Mouse (Mus musculus): ENCODE measurements at regions not wholly inside any gene's neighbourhood (a gene's known extent, or its start where the extent isn't known, plus 50 kb on each side); places are given as distances from the start of the nearest gene placed in this dataset.

DNA sequence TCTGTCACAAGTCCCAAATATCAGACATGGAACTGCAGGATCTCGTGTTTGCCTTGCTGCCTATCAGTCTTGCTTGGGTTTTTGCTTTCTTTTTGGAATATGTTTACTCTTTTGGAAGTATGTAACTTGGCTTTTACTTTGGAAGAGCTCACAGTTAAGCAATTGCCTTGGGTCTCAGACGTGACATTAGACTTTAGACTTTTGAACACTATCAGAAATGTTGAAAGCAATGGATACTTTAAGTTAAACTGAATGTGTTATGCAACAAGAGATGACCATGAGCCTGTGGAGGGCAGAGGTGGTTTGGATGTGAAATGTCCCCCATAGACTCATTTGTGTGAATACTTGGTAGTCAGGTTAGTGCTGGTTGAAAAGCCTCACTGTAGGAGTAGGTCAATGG is 354.3 kb downstream of the Psat1 start:
- no peak overlapping the region for H3K27ac ChIP-seq
- DNase-seq (ENCODE audit: extremely low spot score, low spot score) = no peak
- H3K4me1 ChIP-seq = no peaks in the 10 kb centered on the region
- H3K36me3 ChIP-seq (replicated peaks) = no peaks in the 10 kb centered on the region
- 86% methylated on average over 2 of the region's 2 CpGs for WGBS
- H3K9me3 ChIP-seq = no peaks in the 10 kb centered on the region
- H3K27me3 ChIP-seq (ENCODE audit: poor library complexity, severe bottlenecking) = no peaks in the 10 kb centered on the region
- no peak overlapping the region for H3K4me3 ChIP-seq

DNA sequence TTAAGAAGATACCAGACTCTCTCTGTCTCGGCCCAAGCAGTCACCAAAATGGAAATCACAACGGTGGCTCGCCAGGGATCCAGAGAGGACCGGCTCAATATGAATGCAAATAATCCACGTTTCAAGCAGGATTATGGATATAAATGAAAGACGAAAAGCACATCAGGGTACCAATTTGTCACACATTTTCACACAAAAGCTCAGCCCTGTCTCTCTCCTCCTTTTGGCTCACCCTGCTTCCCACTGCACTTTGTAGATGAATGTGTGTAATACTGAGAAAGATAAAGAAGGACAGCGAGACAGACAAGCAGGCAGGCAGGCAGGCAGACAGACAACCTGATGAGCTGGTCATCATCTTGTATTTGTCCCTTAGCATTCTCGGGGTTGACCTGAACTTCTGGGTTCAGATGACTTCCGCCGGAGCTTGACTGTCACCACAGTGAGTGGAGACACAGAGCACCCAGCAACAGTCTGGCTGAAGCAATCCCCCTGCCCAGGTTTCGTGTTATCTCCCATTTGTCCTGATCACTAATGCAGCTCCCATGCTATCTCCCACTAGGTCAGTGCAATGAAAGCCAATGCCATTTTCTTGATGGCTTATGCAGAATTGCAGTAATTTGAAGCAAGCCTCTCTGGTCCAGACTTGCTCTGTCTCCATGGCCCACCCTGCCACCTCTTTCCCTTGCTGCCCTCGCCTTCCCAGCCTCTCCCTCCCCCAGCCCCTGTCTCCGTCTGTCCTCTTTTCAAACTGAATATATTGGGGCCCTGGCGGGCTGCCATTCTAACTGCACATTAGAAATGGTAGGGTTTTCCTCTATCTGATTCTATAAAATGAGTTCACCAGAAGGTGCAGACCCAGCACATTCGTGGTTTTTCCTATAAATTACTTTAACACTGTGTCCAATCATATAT is 363.1 kb downstream of the Psat1 start:
- Histone ChIP-seq H3K27me3 (ENCODE audit: poor library complexity, severe bottlenecking) (peaks cover 21% of the 10 kb centered on the region), H3K4me3 (no peak overlapping the region), H3K4me1 (peaks cover 24% of the 10 kb centered on the region), H3K36me3 (replicated peaks) (no peaks in the 10 kb centered on the region), H3K27ac (no peak overlapping the region), H3K9me3 (peaks cover 14% of the 10 kb centered on the region; the same call in 1 of the 2 replicates)
- DNase-seq (ENCODE audit: extremely low spot score, low spot score) = no peak
- WGBS = 67% methylated on average over 15 of the region's 15 CpGs

DNA sequence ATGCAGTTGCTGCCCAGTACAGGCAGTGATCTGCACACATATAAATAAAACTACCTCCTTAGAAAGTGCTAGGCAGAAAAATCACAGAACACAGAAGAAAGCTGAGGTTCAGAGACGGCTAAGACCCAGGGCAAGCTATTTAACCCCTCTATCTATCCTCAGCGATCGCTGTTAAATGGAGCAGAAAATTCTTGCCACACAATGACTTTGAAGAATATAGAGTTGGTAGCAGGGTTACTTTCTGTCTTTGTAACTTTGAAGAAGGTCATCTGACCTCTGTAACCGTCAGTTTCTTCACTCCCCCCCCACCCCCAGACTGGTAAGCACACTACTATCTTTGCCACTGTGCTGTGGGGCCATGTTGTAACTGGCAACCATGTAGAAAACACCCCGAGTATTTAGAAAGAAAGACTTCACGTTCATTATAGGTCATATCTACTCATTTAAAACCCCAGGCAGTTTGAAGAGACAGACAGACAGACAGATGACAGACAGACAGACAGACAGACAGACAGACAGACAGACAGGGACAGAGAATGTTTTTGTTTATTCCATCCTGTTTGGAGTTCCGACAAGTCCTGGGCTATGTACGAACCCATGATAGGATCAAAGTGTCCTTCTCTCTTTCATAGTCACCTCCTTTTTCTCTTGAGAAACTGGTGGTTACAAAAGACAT is 363.9 kb downstream of the Psat1 start:
- DNase-seq (ENCODE audit: extremely low spot score, low spot score) = no peak
- 61% methylated on average over 8 of the region's 8 CpGs for WGBS
- H3K4me3 ChIP-seq = no peak overlapping the region

DNA sequence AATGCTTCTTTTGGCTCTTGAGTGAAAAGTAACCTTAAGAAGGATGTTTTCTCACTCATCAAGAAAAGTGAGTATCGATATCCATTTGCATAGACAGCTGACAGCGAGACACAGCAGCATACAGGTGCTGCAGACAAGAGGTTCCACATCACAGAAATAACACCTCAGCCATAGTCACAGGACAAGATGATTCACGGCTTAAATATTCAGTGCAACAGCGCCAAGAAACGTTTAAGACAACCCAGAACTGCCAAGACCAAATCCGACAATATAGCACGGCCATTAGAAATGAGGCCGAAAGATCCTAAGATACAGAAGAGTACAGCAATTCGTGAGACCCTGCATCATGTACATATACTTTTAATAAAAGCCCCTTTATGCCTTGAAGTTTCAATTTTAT is 375.9 kb downstream of the Psat1 start:
- Histone ChIP-seq H3K4me3 (no peak overlapping the region), H3K27ac (no peak overlapping the region), H3K36me3 (replicated peaks) (no peaks in the 10 kb centered on the region), H3K27me3 (ENCODE audit: poor library complexity, severe bottlenecking) (no peaks in the 10 kb centered on the region), H3K9me3 (no peaks in the 10 kb centered on the region), H3K4me1 (no peaks in the 10 kb centered on the region)
- 91% methylated on average over 9 of the region's 9 CpGs for WGBS
- no peak for DNase-seq (ENCODE audit: extremely low spot score, low spot score)

More for the DNA sequence above, 363.9 kb downstream of the Psat1 start:
- Histone ChIP-seq H3K4me1 (peaks cover 24% of the 10 kb centered on the region), H3K27ac (no peak overlapping the region), H3K27me3 (ENCODE audit: poor library complexity, severe bottlenecking) (peaks cover 21% of the 10 kb centered on the region), H3K36me3 (replicated peaks) (no peaks in the 10 kb centered on the region), H3K9me3 (peaks cover 14% of the 10 kb centered on the region; the same call in 1 of the 2 replicates)

DNA sequence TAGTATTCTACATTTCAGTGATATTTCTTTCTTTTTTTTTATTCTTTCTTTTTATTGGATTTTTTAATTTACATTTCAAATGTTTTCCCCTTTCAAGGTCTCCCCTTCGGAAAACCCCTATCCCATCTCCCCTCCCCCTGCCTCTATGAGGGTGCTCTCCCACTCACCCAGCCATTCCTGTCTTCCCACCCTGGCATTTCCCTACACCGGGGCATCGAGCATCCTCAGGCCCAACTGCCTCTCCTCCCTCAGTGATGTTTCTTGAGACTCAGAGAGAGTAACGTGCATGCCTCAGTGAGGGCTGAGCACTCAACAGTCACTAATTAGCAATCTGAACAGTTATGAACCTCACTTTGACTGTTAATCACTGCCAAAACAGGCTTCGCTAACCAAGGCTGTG is 385.6 kb downstream of the Psat1 start:
- Histone ChIP-seq H3K27me3 (ENCODE audit: poor library complexity, severe bottlenecking) (no peaks in the 10 kb centered on the region), H3K4me3 (no peak overlapping the region), H3K27ac (no peak overlapping the region), H3K36me3 (replicated peaks) (no peaks in the 10 kb centered on the region), H3K4me1 (no peaks in the 10 kb centered on the region), H3K9me3 (no peaks in the 10 kb centered on the region)
- no peak for DNase-seq (ENCODE audit: extremely low spot score, low spot score)
- 88% methylated on average over 5 of the region's 5 CpGs for WGBS

DNA sequence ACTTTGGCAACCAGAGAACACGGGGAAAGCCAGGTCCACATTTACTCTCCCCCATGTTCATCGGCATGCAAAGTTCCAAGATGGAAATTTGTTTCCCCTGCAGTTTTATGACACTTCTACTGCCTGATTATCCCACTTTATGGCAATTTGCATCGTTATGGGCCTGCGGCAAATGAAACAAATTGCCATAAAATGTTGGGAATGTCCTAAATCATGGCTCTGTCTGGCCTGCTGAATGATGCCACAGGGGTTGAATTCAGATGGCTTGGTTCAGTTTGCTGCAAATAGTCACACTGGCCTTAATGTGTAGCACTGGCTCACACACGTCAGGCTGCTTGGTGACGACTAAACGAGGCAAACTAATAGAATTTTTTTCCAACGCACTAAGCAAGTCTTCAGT is 393.2 kb downstream of the Psat1 start:
- Histone ChIP-seq H3K36me3 (replicated peaks) (no peaks in the 10 kb centered on the region), H3K4me3 (no peak overlapping the region), H3K27me3 (ENCODE audit: poor library complexity, severe bottlenecking) (no peaks in the 10 kb centered on the region), H3K27ac (no peak overlapping the region), H3K4me1 (no peaks in the 10 kb centered on the region), H3K9me3 (no peaks in the 10 kb centered on the region)
- 91% methylated on average over 8 of the region's 8 CpGs for WGBS
- DNase-seq (ENCODE audit: extremely low spot score, low spot score) = no peak

DNA sequence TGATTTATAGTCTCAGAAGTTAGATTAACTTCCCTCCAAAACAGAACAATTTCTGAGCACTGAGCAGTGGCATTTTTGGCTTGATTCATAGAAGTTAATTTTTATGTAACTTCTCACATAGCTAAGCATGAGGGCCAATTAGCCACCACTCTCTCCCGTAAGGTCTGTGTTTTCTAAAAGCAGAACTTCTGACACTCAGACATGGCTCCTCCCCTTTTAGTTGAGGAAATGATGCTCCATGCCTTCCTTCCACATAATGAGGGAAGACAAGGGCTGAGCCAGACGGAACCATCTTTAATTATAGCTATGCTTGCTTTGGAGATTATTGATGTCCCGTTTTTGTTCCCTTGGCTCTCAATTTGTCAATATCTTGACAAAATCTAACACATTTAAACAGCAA is 429.3 kb downstream of the Psat1 start:
- no peak for DNase-seq (ENCODE audit: extremely low spot score, low spot score)

DNA sequence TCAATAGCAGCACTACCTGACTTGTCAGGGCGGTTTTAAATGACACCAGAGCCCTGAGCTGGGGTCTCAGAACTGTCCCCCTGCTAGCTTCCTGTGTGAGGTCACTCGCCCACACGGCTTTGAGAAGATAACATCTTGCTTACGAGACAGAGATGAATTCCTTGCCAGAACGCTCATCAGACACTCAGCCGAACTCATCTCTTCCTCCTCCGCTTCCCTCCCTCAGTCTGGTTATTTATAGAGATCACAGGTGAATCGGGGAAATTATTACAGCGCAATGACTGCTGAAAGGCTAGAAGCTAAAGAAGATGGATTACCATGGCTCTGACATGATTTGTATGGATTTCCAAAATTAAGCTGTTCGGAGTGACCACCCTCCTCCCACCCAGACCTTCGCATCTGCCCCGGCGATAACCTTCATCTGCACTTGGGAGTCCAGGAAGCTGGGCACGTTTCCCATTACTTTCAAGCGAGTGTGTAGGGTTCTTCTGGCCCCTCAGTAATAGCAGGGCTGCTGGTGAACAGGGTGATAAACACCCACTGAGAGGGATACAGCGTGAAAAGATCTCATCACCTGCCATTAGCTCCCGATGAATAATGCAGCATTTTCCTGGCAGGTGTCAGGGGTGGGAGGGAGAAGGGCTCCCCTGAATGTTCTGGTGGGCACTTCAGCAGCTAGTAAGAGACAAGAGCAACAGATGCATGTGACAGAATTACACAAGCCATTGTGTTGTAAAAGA is 430.4 kb downstream of the Psat1 start:
- H3K9me3 ChIP-seq = no peaks in the 10 kb centered on the region
- no peaks in the 10 kb centered on the region for H3K36me3 ChIP-seq (replicated peaks)
- H3K4me1 ChIP-seq = peaks cover 10% of the 10 kb centered on the region
- WGBS = 63% methylated on average over 17 of the region's 17 CpGs
- no peaks in the 10 kb centered on the region for H3K27me3 ChIP-seq (ENCODE audit: poor library complexity, severe bottlenecking)
- H3K27ac ChIP-seq = no peak overlapping the region
- no peak for DNase-seq (ENCODE audit: extremely low spot score, low spot score)
- H3K4me3 ChIP-seq = no peak overlapping the region

More for the DNA sequence above, 429.3 kb downstream of the Psat1 start:
- Histone ChIP-seq H3K27me3 (ENCODE audit: poor library complexity, severe bottlenecking) (no peaks in the 10 kb centered on the region), H3K27ac (no peak overlapping the region), H3K4me1 (peaks cover 10% of the 10 kb centered on the region), H3K9me3 (peaks cover 1% of the 10 kb centered on the region), H3K36me3 (replicated peaks) (no peaks in the 10 kb centered on the region), H3K4me3 (no peak overlapping the region)
- WGBS = 82% methylated on average over 3 of the region's 3 CpGs

DNA sequence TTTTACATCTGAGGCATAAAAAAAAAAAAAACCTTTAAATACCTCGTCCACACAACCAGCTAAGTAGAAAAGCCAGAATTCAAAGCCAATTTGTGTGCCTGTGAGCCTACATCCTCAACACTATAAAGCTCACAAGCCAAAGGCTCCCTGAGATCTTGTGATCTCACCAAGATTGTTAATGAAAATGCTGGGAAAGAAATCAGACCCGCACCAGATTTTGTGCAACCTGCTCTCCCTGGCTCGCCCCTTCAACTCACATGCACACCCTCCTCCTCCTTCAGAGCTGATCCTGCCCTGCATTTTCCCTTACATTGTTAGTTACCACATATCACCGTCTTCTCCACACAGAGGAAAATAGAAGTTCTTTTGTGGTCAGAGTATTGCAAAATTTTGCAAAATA is 433.9 kb downstream of the Psat1 start:
- Histone ChIP-seq H3K4me1 (peaks cover 10% of the 10 kb centered on the region), H3K27me3 (ENCODE audit: poor library complexity, severe bottlenecking) (no peaks in the 10 kb centered on the region), H3K4me3 (no peak overlapping the region), H3K9me3 (no peaks in the 10 kb centered on the region), H3K27ac (no peak overlapping the region), H3K36me3 (replicated peaks) (no peaks in the 10 kb centered on the region)
- 86% methylated on average over 4 of the region's 4 CpGs for WGBS
- no peak for DNase-seq (ENCODE audit: extremely low spot score, low spot score)

DNA sequence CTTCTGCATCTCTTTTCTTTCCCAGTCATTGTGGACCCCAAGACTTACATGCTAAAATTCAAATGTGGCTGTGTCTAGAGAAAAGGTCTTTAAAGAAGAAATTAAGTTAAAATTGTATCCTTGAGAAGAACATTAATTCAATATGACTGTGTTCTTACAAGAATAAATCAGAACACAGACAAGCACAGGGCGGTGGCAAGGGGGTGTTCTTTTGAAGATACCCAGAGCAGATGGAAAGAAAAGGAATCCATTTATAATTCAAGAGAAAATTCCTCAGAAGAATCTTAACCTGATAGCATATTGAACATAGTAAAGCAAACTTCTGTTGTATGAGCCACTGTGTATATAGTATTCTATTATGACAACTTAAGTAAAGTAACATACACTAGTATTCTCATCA is 436.7 kb downstream of the Psat1 start:
- no peak for DNase-seq (ENCODE audit: extremely low spot score, low spot score)
- peaks cover 3% of the 10 kb centered on the region; the same call in 1 of the 2 replicates for H3K27me3 ChIP-seq (ENCODE audit: poor library complexity, severe bottlenecking)
- H3K27ac ChIP-seq = no peak overlapping the region
- 96% methylated on average over 1 of the region's 1 CpGs for WGBS
- H3K9me3 ChIP-seq = no peaks in the 10 kb centered on the region
- no peak overlapping the region for H3K4me3 ChIP-seq
- H3K36me3 ChIP-seq (replicated peaks) = no peaks in the 10 kb centered on the region
- no peaks in the 10 kb centered on the region for H3K4me1 ChIP-seq

DNA sequence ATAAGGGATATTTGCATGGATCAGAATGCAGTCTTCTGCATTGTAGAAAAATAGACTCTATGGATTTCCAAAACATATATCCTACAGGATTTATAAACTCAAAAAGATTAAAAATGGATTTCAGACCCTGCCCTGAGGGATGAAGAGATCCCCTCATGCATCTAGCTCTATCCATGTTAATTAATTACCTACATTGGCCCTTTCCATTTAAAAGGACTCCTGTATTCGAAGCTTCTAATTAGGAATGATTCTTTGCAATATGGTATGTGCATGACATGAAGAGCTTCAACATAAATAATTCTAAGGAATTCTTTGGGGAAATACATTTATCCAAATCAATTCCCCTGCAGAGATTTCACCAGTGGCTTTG is 444.2 kb downstream of the Psat1 start:
- Histone ChIP-seq H3K4me3 (no peak overlapping the region), H3K4me1 (peaks cover 41% of the 10 kb centered on the region), H3K27ac (no peak overlapping the region), H3K27me3 (ENCODE audit: poor library complexity, severe bottlenecking) (peaks cover 36% of the 10 kb centered on the region; the same call in 1 of the 2 replicates), H3K36me3 (replicated peaks) (no peaks in the 10 kb centered on the region), H3K9me3 (no peaks in the 10 kb centered on the region)
- no peak for DNase-seq (ENCODE audit: extremely low spot score, low spot score)
- WGBS = 52% methylated on average over 1 of the region's 1 CpGs

DNA sequence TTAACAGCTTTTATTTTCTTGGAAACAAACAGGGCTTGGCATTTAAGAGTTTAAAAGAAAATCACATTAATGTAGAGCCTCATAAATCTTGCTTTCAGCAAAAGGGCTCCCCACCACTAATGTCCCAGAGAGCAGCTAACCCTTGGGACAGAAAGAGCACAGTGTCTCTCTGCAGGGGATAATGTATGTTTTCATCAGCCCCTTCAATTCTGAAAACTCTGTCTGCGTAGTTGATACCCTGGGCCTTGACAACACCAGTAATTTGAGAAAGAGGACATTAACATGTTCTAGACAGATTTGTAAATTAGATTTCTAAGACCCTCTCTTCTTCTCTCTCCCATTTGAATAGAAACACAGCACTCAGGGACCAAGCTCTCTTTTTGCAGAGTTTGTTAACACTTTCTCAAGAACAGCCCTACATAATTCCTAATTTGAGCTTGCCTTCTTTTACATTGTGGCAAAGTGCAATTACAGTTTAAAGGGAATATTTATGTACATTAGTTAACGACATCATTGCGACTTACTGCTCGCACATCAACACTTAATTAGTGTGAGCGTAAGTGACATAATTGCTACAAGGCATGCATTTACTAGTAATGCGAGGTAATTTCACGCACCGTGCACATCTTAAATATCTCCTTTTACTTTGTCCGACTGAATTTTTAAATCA is 444.7 kb downstream of the Psat1 start:
- H3K27ac ChIP-seq = no peak overlapping the region
- no peaks in the 10 kb centered on the region for H3K9me3 ChIP-seq
- H3K4me1 ChIP-seq = peaks cover 41% of the 10 kb centered on the region
- no peak overlapping the region for H3K4me3 ChIP-seq
- no peaks in the 10 kb centered on the region for H3K36me3 ChIP-seq (replicated peaks)
- no peak for DNase-seq (ENCODE audit: extremely low spot score, low spot score)
- peaks cover 36% of the 10 kb centered on the region; the same call in 1 of the 2 replicates for H3K27me3 ChIP-seq (ENCODE audit: poor library complexity, severe bottlenecking)
- 56% methylated on average over 9 of the region's 9 CpGs for WGBS
